Mouse (Mus musculus) forebrain, postnatal 0 days (tissue): ENCODE measurements around the gene Kansl3. TPM values are rescaled to one million over a fixed set of nuclear protein-coding genes. Genes with fewer than 3 reads are reported as not detected.

Experiments used
- ATAC-seq: fragments of 200-750 bp; cut with Nextera tagmentation; 2 replicates; pipeline ENCODE4 v1.8.0; 2017; ENCODE audit warnings: mild to moderate bottlenecking, moderate library complexity
- DNase-seq: peaks from one replicate; pipeline ENCODE4 v3.0.0-alpha.2; 2015
- H3K27ac ChIP-seq: fragments of 300-500 bp; sonication (generic); 2 replicates; pipeline ENCODE4 v1.5.1; 2014; ENCODE audit warnings: low read depth, mild to moderate bottlenecking, antibody characterized with exemption, low read length, moderate library complexity, mixed read lengths
- H3K27me3 ChIP-seq: fragments of 300-500 bp; sonication (generic); 2 replicates; pipeline ENCODE4 v1.6.1; 2014; ENCODE audit warnings: mild to moderate bottlenecking, low read length, mixed read lengths; ENCODE audit not compliant: insufficient read depth
- H3K36me3 ChIP-seq: fragments of 300-500 bp; sonication (generic); 2 replicates; pipeline ENCODE4 v1.6.1; 2014; ENCODE audit warnings: mild to moderate bottlenecking, moderate library complexity; ENCODE audit not compliant: insufficient read depth
- H3K4me1 ChIP-seq: fragments of 300-500 bp; sonication (generic); 2 replicates; pipeline ENCODE4 v1.6.1; 2014; ENCODE audit warnings: antibody characterized with exemption; ENCODE audit not compliant: insufficient read depth
- H3K4me2 ChIP-seq: fragments of 300-500 bp; sonication (generic); 2 replicates; pipeline ENCODE4 v1.6.1; 2014; ENCODE audit warnings: low read depth, mild to moderate bottlenecking, moderate library complexity
- H3K4me3 ChIP-seq: fragments of 300-500 bp; sonication (generic); 2 replicates; pipeline ENCODE4 v1.5.1; 2014; ENCODE audit warnings: low read depth, low read length, mixed read lengths
- H3K9ac ChIP-seq: fragments of 300-500 bp; sonication (generic); 2 replicates; pipeline ENCODE4 v1.6.1; 2014; ENCODE audit warnings: mild to moderate bottlenecking
- H3K9me3 ChIP-seq: fragments of 300-500 bp; sonication (generic); 2 replicates; pipeline ENCODE4 v1.6.1; 2016; ENCODE audit warnings: low read length
- CTCF ChIP-seq: sonication (generic); IDR thresholded peaks from 2 replicates; pipeline ENCODE4 v1.5.1; 2016; ENCODE audit warnings: antibody characterized with exemption, control low read depth, low read depth
- WGBS: fragments of 180-500 bp; shearing (Covaris S2); extraction: QIAGEN DNeasy Blood & Tissue Kit; methylation state at CpG from one replicate; pipeline ENCODE4 v1.1.7; 2014; 5-methylcytosine and 5-hydroxymethylcytosine counted together
- polyA plus RNA-seq: library from polyadenylated mRNA; unstranded; fragments of >200 nt; fragmentation: Nextera tagmentation; extraction: Ambion mirVana; gene quantifications from 2 replicates; pipeline ENCODE4 v1.2.1, GENCODE M21; 2015
- total RNA-seq: library from RNA; depleted of rRNA; stranded (reverse); fragments of >200 nt; gene quantifications from 2 replicates; pipeline ENCODE4 v1.2.3, GENCODE M21; 2014; rRNA removed

The Kansl3 gene
- total RNA-seq (43.9 and 53.6 TPM in 2 replicates), polyA plus RNA-seq (18.6 and 27.8 TPM in 2 replicates)

DNA sequence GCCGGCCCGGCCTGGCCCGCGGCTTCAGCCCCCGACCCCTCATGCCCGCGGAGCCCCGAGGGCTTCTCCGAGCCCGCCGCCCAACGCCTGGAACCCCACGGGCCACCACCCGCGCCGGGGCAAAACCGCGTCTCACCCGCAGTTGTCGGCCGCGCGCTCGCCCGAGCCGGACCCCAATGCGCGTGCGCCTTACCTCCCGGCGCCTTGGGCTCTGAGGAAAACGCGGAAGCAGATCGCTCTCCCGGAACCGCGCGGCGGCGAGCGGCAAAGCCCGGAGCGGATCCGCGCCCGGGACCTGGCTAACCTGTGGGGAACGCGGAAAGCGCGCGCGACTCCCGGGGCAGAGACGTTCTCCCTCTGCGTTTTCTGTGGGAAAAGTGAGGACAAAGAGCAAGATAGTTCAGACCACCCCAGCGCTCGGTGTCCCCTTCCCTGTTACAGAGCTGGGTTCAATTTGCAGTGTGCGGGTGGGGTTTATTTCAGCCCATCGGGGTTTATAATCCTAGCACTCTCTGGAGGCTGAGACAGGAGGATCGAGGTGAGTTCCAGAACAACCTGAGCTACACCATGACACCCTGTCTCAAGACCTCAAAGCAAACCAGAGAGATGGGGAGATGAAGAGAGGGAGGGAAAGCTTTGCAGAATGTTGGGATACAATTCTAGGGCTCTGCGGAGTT, at the start of gene Kansl3:
Gene Kansl3 (minus strand): TSS at position 213 of the 677 bp plus-strand sequence.
- H3K9ac ChIP-seq: peak within 1 kb of the TSS; percentile 85
- ATAC-seq: peak; percentile 92
- peaks cover 7% of the 10 kb centered on the region for H3K36me3 ChIP-seq
- H3K9me3 ChIP-seq: no peaks in the 10 kb centered on the region
- 5% methylated on average over 46 of the region's 61 CpGs for WGBS
- no peak for TF ChIP-seq CTCF
- H3K27ac ChIP-seq: peak within 1 kb of the TSS; percentile 76
- peak within 1 kb of the TSS; percentile 93 for H3K4me3 ChIP-seq
- DNase-seq: peak; percentile 95
- no peaks in the 10 kb centered on the region for H3K27me3 ChIP-seq
- peak within 1 kb of the TSS; percentile 79 for H3K4me2 ChIP-seq
- peaks cover 7% of the 10 kb centered on the region for H3K4me1 ChIP-seq

DNA sequence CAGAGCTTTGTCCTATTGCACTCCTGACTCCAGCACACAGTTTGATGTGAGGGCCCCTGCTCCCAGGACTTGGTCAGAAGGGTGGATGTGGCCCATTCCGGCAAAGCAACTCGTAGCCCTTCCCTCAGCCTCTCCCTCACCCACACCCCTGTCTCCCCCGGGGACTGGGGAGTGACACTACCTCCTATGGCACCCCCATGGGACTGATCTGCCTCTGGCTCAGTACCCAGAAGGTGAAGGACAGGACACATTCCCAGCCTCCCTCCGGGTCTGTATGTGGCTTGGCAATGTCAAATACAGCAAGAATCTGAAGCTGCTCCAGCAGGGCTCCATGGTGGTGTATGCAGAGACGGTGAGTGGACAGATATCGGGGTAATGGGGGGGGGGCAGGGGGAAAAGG, 35.5 kb upstream of the Kansl3 start:
- no peak overlapping the region for H3K27ac ChIP-seq
- H3K27me3 ChIP-seq: no peaks in the 10 kb centered on the region
- H3K4me2 ChIP-seq: no peak overlapping the region
- H3K9ac ChIP-seq: no peak overlapping the region
- DNase-seq (no peak), ATAC-seq (no peak)
- TF ChIP-seq CTCF: no peak
- peaks cover 15% of the 10 kb centered on the region; the same call in 1 of the 2 replicates for H3K4me1 ChIP-seq
- H3K4me3 ChIP-seq: no peak overlapping the region
- no peaks in the 10 kb centered on the region for H3K9me3 ChIP-seq
- no peaks in the 10 kb centered on the region for H3K36me3 ChIP-seq
- WGBS: 87% methylated on average over 6 of the region's 6 CpGs

- H3K4me1 ChIP-seq: peaks cover 15% of the 10 kb centered on the region; the same call in 1 of the 2 replicates
- peak overlapping the region; percentile 89 for H3K27ac ChIP-seq
- no peak overlapping the region for H3K9ac ChIP-seq
- TF ChIP-seq CTCF: no peak
- ATAC-seq (peak; percentile 98), DNase-seq (peak; percentile 78)
- no peaks in the 10 kb centered on the region for H3K9me3 ChIP-seq
- 14% methylated on average over 4 of the region's 4 CpGs for WGBS
- no peak overlapping the region for H3K4me2 ChIP-seq
- no peaks in the 10 kb centered on the region for H3K27me3 ChIP-seq
- no peak overlapping the region for H3K4me3 ChIP-seq
- H3K36me3 ChIP-seq: no peaks in the 10 kb centered on the region
These were observed 32.5 kb upstream of the Kansl3 start for GRCm38 (mm10) chr1:36401509-36401908.

GRCm38 (mm10) chr1:36397041-36397440, 28.1 kb upstream of the Kansl3 start:
- Histone ChIP-seq H3K9me3 (no peaks in the 10 kb centered on the region), H3K4me3 (no peak overlapping the region), H3K27me3 (no peaks in the 10 kb centered on the region), H3K36me3 (no peaks in the 10 kb centered on the region), H3K9ac (no peak overlapping the region), H3K27ac (no peak overlapping the region), H3K4me1 (peaks cover 10% of the 10 kb centered on the region; the same call in 1 of the 2 replicates), H3K4me2 (no peak overlapping the region)
- no peak for ATAC-seq
- 29% methylated on average over 6 of the region's 6 CpGs for WGBS
- no peak for TF ChIP-seq CTCF
- DNase-seq: no peak

DNA sequence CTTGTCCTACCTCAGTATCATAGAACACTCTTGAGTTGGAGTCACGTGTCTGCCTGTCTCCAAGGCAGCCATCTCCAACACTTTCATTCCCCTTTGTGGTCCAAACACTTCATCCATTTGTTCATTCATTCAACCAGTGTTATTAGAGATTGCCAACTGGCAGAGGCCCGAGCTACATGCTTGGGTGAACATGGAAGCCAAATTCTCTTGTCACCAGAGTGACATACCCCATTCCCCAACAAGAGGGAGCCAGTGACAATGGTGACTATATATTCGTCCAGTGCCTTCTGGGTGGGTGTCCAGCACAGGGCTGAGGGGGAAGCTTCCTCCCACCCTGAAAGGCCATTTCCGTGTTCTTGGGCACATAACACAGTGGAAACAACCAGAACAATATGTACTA, 10.6 kb upstream of the Kansl3 start:
- Histone ChIP-seq H3K27me3 (no peaks in the 10 kb centered on the region), H3K4me1 (no peaks in the 10 kb centered on the region), H3K27ac (no peak overlapping the region), H3K9me3 (no peaks in the 10 kb centered on the region), H3K4me3 (no peak overlapping the region), H3K9ac (no peak overlapping the region), H3K36me3 (no peaks in the 10 kb centered on the region), H3K4me2 (no peak overlapping the region)
- peak; percentile 24 for DNase-seq
- peak; percentile 24; the same call in 1 of the 2 replicates for TF ChIP-seq CTCF
- ATAC-seq: peak; percentile 34
- WGBS: 61% methylated on average over 4 of the region's 4 CpGs

DNA sequence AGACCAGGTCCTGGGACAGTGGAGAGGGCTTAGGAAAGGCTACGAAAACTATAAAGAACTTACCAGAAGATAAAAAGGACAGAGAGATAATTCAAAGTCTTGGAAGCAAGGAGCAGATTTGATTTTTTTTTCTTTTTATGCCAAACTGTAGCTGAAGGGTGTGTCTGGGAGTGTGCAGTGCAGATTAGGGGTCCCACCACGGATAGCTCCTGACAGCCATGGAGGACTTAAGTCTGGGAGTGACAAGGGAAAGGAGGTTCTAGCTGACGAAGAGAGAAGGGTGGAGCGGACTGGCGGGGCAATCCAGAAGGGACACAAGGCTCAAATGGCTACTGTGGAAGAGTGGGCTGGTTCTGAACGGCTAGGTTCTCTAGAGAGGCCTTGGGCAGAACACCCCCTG, 9.9 kb upstream of the Kansl3 start:
- Histone ChIP-seq H3K27ac (no peak overlapping the region), H3K4me1 (no peaks in the 10 kb centered on the region), H3K27me3 (no peaks in the 10 kb centered on the region), H3K36me3 (no peaks in the 10 kb centered on the region), H3K9me3 (no peaks in the 10 kb centered on the region), H3K9ac (no peak overlapping the region), H3K4me2 (no peak overlapping the region), H3K4me3 (no peak overlapping the region)
- 77% methylated on average over 6 of the region's 6 CpGs for WGBS
- TF ChIP-seq CTCF: no peak
- ATAC-seq: no peak
- DNase-seq: no peak

DNA sequence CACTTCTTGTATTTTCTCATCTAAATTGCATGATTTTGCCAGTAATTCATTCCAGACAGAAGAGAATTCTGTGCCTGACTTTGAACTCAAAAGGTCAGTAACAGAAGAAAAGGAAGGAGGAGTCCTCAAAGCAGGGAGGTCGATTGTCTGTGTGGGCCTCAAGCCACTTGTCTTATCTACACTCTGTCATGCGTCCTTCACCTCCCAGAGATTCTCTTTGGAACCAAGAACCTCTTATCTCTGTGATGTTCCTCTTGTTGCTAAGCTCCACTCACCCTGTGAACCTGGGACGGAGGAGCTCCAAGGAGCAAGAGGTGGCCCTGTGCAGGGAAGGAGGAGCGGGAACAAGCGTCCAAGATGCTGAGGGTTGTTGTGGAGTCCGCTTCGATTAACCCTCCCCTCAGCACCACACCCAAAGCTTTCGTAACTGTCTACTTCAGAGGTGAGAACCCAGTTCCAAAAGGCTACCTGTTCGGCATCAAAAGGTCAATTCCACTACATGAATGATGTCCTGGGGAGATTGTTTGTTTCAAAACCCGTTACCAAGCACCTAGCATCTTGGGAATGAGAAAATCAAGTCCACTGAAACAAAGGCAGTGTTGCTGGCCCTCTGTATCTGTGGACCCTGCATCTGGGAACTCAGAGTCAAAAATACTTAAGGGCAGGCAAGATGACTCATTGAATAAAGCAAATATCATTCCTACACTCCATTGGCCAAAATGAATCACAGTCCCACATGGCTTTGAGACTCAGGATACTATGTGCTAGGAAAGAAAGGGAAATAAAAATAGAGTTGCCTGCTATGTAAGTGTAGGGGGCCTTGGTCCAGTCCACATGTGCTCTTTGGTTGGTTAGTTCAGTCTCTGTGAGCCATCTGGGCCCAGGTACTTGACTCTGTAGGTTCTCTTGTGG, 3.2 kb upstream of the Kansl3 start, which contains the start of gene Fer1l5:
Gene Fer1l5 (plus strand): TSS at position 358 of the 912 bp plus-strand sequence.
- TF ChIP-seq CTCF: no peak
- peaks cover 6% of the 10 kb centered on the region for H3K4me1 ChIP-seq
- no peak within 1 kb of the TSS for H3K4me3 ChIP-seq
- H3K9me3 ChIP-seq: no peaks in the 10 kb centered on the region
- H3K27me3 ChIP-seq: no peaks in the 10 kb centered on the region
- no peak within 1 kb of the TSS for H3K9ac ChIP-seq
- no peak within 1 kb of the TSS for H3K27ac ChIP-seq
- no peak within 1 kb of the TSS for H3K4me2 ChIP-seq
- no peaks in the 10 kb centered on the region for H3K36me3 ChIP-seq
- no peak for ATAC-seq
- 83% methylated on average over 10 of the region's 10 CpGs for WGBS
- no peak for DNase-seq
